Mouse (Mus musculus) adrenal gland, postnatal 14 days (tissue): ENCODE results near the gene Polg2. TPM values are rescaled to one million over a fixed set of nuclear protein-coding genes. Genes with fewer than 3 reads are reported as not detected.
"Not testable (repeated sequence)": the region's sequence is repeated elsewhere in the genome, so short reads cannot be mapped to it uniquely, and the experiment has no call there.

ENCODE experiments used
- DNase-seq: peaks from one replicate; pipeline ENCODE4 v3.0.0; 2021; ENCODE audit warnings: mixed read lengths
- total RNA-seq: library from RNA; stranded (reverse); gene quantifications from 2 replicates; pipeline ENCODE4 v1.2.3, GENCODE M21; 2021

Polg2 gene
- total RNA-seq, 1 experiment from 2014 or later, result 6.6 TPM

- no peak for DNase-seq
These were observed 18.8 kb downstream of the Polg2 start for GRCm38 (mm10) chr11:106760511-106760910.

- no peak for DNase-seq
These were observed 20.3 kb downstream of the Polg2 start for GRCm38 (mm10) chr11:106759028-106759427.

GRCm38 (mm10) chr11:106755583-106755982 is 23.8 kb downstream of the Polg2 start:
- DNase-seq, result no peak

- no peak for DNase-seq
These were observed 26.0 kb downstream of the Polg2 start for GRCm38 (mm10) chr11:106753314-106753713.

- no peak for DNase-seq
These were observed 27.2 kb downstream of the Polg2 start for GRCm38 (mm10) chr11:106752103-106752502.

GRCm38 (mm10) chr11:106751039-106752018 is 28.0 kb downstream of the Polg2 start, which contains the start of gene Milr1:
Gene Milr1, plus strand, starts transcription at chr11:106751226.
- no peak for DNase-seq

- peak; percentile 6 for DNase-seq
These were observed 29.1 kb downstream of the Polg2 start, which contains the start of gene Pecam1 for GRCm38 (mm10) chr11:106750121-106750751. Gene Pecam1, minus strand, starts transcription at chr11:106750628.

- DNase-seq, result not testable (repeated sequence)
These were observed 29.7 kb downstream of the Polg2 start for GRCm38 (mm10) chr11:106749557-106750120.

- no peak for DNase-seq
These were observed 34.4 kb downstream of the Polg2 start for GRCm38 (mm10) chr11:106744949-106745348.

GRCm38 (mm10) chr11:106742388-106742841 is 36.9 kb downstream of the Polg2 start:
- no peak for DNase-seq

GRCm38 (mm10) chr11:106741826-106742225 is 37.5 kb downstream of the Polg2 start:
- DNase-seq, result no peak

GRCm38 (mm10) chr11:106741232-106741631 is 38.1 kb downstream of the Polg2 start:
- DNase-seq, result peak; percentile 4

GRCm38 (mm10) chr11:106740724-106741123 is 38.6 kb downstream of the Polg2 start:
- peak; percentile 1 for DNase-seq

- no peak for DNase-seq
These were observed 40.2 kb downstream of the Polg2 start for GRCm38 (mm10) chr11:106739116-106739515.

- DNase-seq, result peak; percentile 46
These were observed 42.1 kb downstream of the Polg2 start for GRCm38 (mm10) chr11:106737178-106737621.

- peak; percentile 9 for DNase-seq
These were observed 42.7 kb downstream of the Polg2 start for GRCm38 (mm10) chr11:106736614-106737013.

- peak; percentile 10 for DNase-seq
These were observed 48.6 kb downstream of the Polg2 start for GRCm38 (mm10) chr11:106730714-106731113.

- DNase-seq, result no peak
These were observed 49.7 kb downstream of the Polg2 start for GRCm38 (mm10) chr11:106729656-106730055.

- DNase-seq, result no peak
These were observed 50.7 kb downstream of the Polg2 start for GRCm38 (mm10) chr11:106728402-106729366.

GRCm38 (mm10) chr11:106727967-106728366 is 51.4 kb downstream of the Polg2 start:
- no peak for DNase-seq

- not testable (repeated sequence) for DNase-seq
These were observed 54.5 kb downstream of the Polg2 start for GRCm38 (mm10) chr11:106724916-106725235.
